Mouse (Mus musculus): ENCODE results near the gene Meaf6. TPM values are rescaled to one million over a fixed set of nuclear protein-coding genes. Genes with fewer than 3 reads are reported as not detected.

Meaf6 gene
- 126 and 140 TPM in 2 replicates for polyA plus RNA-seq (2012; rRNA removed)

- TF ChIP-seq POLR2A (IDR thresholded peaks at IDR 0.05; ENCODE audit: borderline replicate concordance, extremely low read depth, insufficient read depth, insufficient read length, poor library complexity, severe bottlenecking) (peak; percentile 75), CTCF (IDR thresholded peaks at IDR 0.05; ENCODE audit: borderline replicate concordance, extremely low read depth, insufficient read depth, insufficient read length) (peak; percentile 91)
- DNase-seq (ENCODE audit: low read depth): peak; percentile 94
Measured at GRCm38 (mm10) chr4:125084403-125085345, at the start of gene Meaf6. TSS of gene Meaf6 (plus strand) at chr4:125085134.

- DNase-seq (ENCODE audit: low read depth): no peak
- no peak for TF ChIP-seq POLR2A (IDR thresholded peaks at IDR 0.05; ENCODE audit: borderline replicate concordance, extremely low read depth, insufficient read depth, insufficient read length, poor library complexity, severe bottlenecking)
Measured at GRCm38 (mm10) chr4:125044454-125044853, 40.5 kb upstream of the Meaf6 start.

GRCm38 (mm10) chr4:125055385-125055784, 29.5 kb upstream of the Meaf6 start:
- no peak for DNase-seq (ENCODE audit: low read depth)
- TF ChIP-seq CTCF (IDR thresholded peaks at IDR 0.05; ENCODE audit: borderline replicate concordance, extremely low read depth, insufficient read depth, insufficient read length) (no peak), POLR2A (IDR thresholded peaks at IDR 0.05; ENCODE audit: borderline replicate concordance, extremely low read depth, insufficient read depth, insufficient read length, poor library complexity, severe bottlenecking) (no peak)

GRCm38 (mm10) chr4:125056476-125056875, 28.5 kb upstream of the Meaf6 start:
- no peak for DNase-seq (ENCODE audit: low read depth)
- TF ChIP-seq POLR2A (IDR thresholded peaks at IDR 0.05; ENCODE audit: borderline replicate concordance, extremely low read depth, insufficient read depth, insufficient read length, poor library complexity, severe bottlenecking) (no peak), CTCF (IDR thresholded peaks at IDR 0.05; ENCODE audit: borderline replicate concordance, extremely low read depth, insufficient read depth, insufficient read length) (no peak)

GRCm38 (mm10) chr4:125057273-125057672, 27.7 kb upstream of the Meaf6 start:
- TF ChIP-seq POLR2A (IDR thresholded peaks at IDR 0.05; ENCODE audit: borderline replicate concordance, extremely low read depth, insufficient read depth, insufficient read length, poor library complexity, severe bottlenecking): no peak
- TF ChIP-seq CTCF (IDR thresholded peaks at IDR 0.05; ENCODE audit: borderline replicate concordance, extremely low read depth, insufficient read depth, insufficient read length): no peak
- DNase-seq (ENCODE audit: low read depth): no peak

GRCm38 (mm10) chr4:125058033-125058432, 26.9 kb upstream of the Meaf6 start:
- no peak for DNase-seq (ENCODE audit: low read depth)
- TF ChIP-seq POLR2A (IDR thresholded peaks at IDR 0.05; ENCODE audit: borderline replicate concordance, extremely low read depth, insufficient read depth, insufficient read length, poor library complexity, severe bottlenecking) (no peak), CTCF (IDR thresholded peaks at IDR 0.05; ENCODE audit: borderline replicate concordance, extremely low read depth, insufficient read depth, insufficient read length) (no peak)

- TF ChIP-seq POLR2A (IDR thresholded peaks at IDR 0.05; ENCODE audit: borderline replicate concordance, extremely low read depth, insufficient read depth, insufficient read length, poor library complexity, severe bottlenecking): no peak
- peak; percentile 83 for TF ChIP-seq CTCF (IDR thresholded peaks at IDR 0.05; ENCODE audit: borderline replicate concordance, extremely low read depth, insufficient read depth, insufficient read length)
- DNase-seq (ENCODE audit: low read depth): peak; percentile 84
Measured at GRCm38 (mm10) chr4:125059025-125059424, 25.9 kb upstream of the Meaf6 start.

GRCm38 (mm10) chr4:125063829-125064228, 21.1 kb upstream of the Meaf6 start:
- TF ChIP-seq CTCF (IDR thresholded peaks at IDR 0.05; ENCODE audit: borderline replicate concordance, extremely low read depth, insufficient read depth, insufficient read length) (no peak), POLR2A (IDR thresholded peaks at IDR 0.05; ENCODE audit: borderline replicate concordance, extremely low read depth, insufficient read depth, insufficient read length, poor library complexity, severe bottlenecking) (no peak)
- DNase-seq (ENCODE audit: low read depth): no peak

- TF ChIP-seq POLR2A (IDR thresholded peaks at IDR 0.05; ENCODE audit: borderline replicate concordance, extremely low read depth, insufficient read depth, insufficient read length, poor library complexity, severe bottlenecking) (no peak), CTCF (IDR thresholded peaks at IDR 0.05; ENCODE audit: borderline replicate concordance, extremely low read depth, insufficient read depth, insufficient read length) (no peak)
- peak; percentile 77 for DNase-seq (ENCODE audit: low read depth)
Measured at GRCm38 (mm10) chr4:125065517-125066307, 19.2 kb upstream of the Meaf6 start, which contains the start of gene Dnali1. TSS of gene Dnali1 (minus strand) at chr4:125065703.

- peak; percentile 88; the same call in 1 of the 2 replicates for TF ChIP-seq POLR2A (IDR thresholded peaks at IDR 0.05; ENCODE audit: borderline replicate concordance, extremely low read depth, insufficient read depth, insufficient read length, poor library complexity, severe bottlenecking)
- no peak for TF ChIP-seq CTCF (IDR thresholded peaks at IDR 0.05; ENCODE audit: borderline replicate concordance, extremely low read depth, insufficient read depth, insufficient read length)
- peak; percentile 97 for DNase-seq (ENCODE audit: low read depth)
Measured at GRCm38 (mm10) chr4:125066490-125067370, 18.2 kb upstream of the Meaf6 start, which contains the start of gene Snip1. TSS of gene Snip1 (plus strand) at chr4:125066672.
